ENCODE assay signal across 8 mouse cellular contexts in genomic region chr11:100713174-100713573, GRCm38 (mm10). TPM values are rescaled to one million over a fixed set of nuclear protein-coding genes. Genes with fewer than 3 reads are reported as not detected.
DNase-seq lines count a peak whose midpoint lies in the region; ATAC-seq and TF ChIP-seq lines count a peak whose summit lies in the region.

No protein-coding gene starts in this region.

- H3K9me3 ChIP-seq in kidney, embryonic 14.5 days (ENCODE audit: control insufficient read depth, low read length), result no peaks in the 10 kb centered on the region
- H3K9me3 ChIP-seq in hindbrain, embryonic 12.5 days (replicated peaks), result no peaks in the 10 kb centered on the region
- H3K9me3 ChIP-seq in midbrain, embryonic 15.5 days, result no peaks in the 10 kb centered on the region

- H3K27me3 ChIP-seq in kidney, embryonic 14.5 days (ENCODE audit: control insufficient read depth, insufficient read depth, low read length), result no peaks in the 10 kb centered on the region
- peaks cover 5% of the 10 kb centered on the region; the same call in 1 of the 2 replicates for H3K27me3 ChIP-seq in hindbrain, embryonic 12.5 days
- no peaks in the 10 kb centered on the region for H3K27me3 ChIP-seq in midbrain, embryonic 15.5 days (replicated peaks)

- H3K27ac ChIP-seq in kidney, embryonic 14.5 days (ENCODE audit: low read depth, low read length), result peak overlapping the region; percentile 67; the same call in 1 of the 2 replicates
- peak overlapping the region; percentile 63 for H3K27ac ChIP-seq in bone marrow macrophage, adult 2 months (ENCODE audit: insufficient read depth, low read depth, low read length)
- no peak overlapping the region for H3K27ac ChIP-seq in hindbrain, embryonic 12.5 days
- no peak overlapping the region for H3K27ac ChIP-seq in midbrain, embryonic 15.5 days

- ATAC-seq in kidney, embryonic 14.5 days (ENCODE audit: low FRiP score, low TSS enrichment), result no peak
- no peak for ATAC-seq in hindbrain, embryonic 12.5 days (ENCODE audit: low FRiP score)
- no peak for ATAC-seq in midbrain, embryonic 15.5 days (replicated peaks)

- intact Hi-C loops in gastrocnemius, postnatal 36 days (cut with DNase I), result loop anchor here (10.0 kb wide), 1 partner anchor 242 kb away; no protein-coding TSS in a partner anchor

- peaks cover 28% of the 10 kb centered on the region for H3K4me1 ChIP-seq in kidney, embryonic 14.5 days (ENCODE audit: control insufficient read depth, insufficient read depth, low read length)
- peaks cover 28% of the 10 kb centered on the region for H3K4me1 ChIP-seq in bone marrow macrophage, adult 2 months (ENCODE audit: control insufficient read depth, insufficient read depth, low read length)
- peaks cover 30% of the 10 kb centered on the region for H3K4me1 ChIP-seq in hindbrain, embryonic 12.5 days
- H3K4me1 ChIP-seq in midbrain, embryonic 15.5 days, result peaks cover 21% of the 10 kb centered on the region

- peak overlapping the region; percentile 50; the same call in 1 of the 2 replicates for H3K9ac ChIP-seq in kidney, embryonic 14.5 days (ENCODE audit: low read depth, low read length)
- H3K9ac ChIP-seq in hindbrain, embryonic 12.5 days, result peak overlapping the region; percentile 47; the same call in 1 of the 2 replicates
- 0 out of 2 replicates have a peak overlapping the region, but pooled peaks have one; percentile 12 for H3K9ac ChIP-seq in midbrain, embryonic 15.5 days

- DNase-seq in kidney, postnatal 10 days, result no peak
- no peak for DNase-seq in adrenal gland, adult 8-10 months
- DNase-seq in yolk sac, embryonic 10.5 days (ENCODE audit: low spot score), result no peak
- DNase-seq in gastrocnemius, postnatal 36 days, result no peak

- TF ChIP-seq POLR2A in bone marrow macrophage, adult 2 months (IDR thresholded peaks at IDR 0.05; ENCODE audit: borderline replicate concordance, low read depth, low read length), result no peak

- no peak for TF ChIP-seq CTCF in bone marrow macrophage, adult 2 months (IDR thresholded peaks at IDR 0.05; ENCODE audit: low read depth, low read length)

- peak overlapping the region; percentile 58 for H3K4me2 ChIP-seq in kidney, embryonic 14.5 days (replicated peaks; ENCODE audit: low read depth, low read length)
- H3K4me2 ChIP-seq in hindbrain, embryonic 12.5 days (replicated peaks), result peak overlapping the region; percentile 45
- peak overlapping the region; percentile 23; the same call in 1 of the 2 replicates for H3K4me2 ChIP-seq in midbrain, embryonic 15.5 days

- peak overlapping the region; percentile 29; the same call in 1 of the 2 replicates for H3K4me3 ChIP-seq in kidney, embryonic 14.5 days (ENCODE audit: low read length)
- peak overlapping the region; percentile 51; the same call in 1 of the 2 replicates for H3K4me3 ChIP-seq in bone marrow macrophage, adult 2 months (ENCODE audit: insufficient read depth, low read length)
- H3K4me3 ChIP-seq in hindbrain, embryonic 12.5 days, result peak overlapping the region; percentile 12; the same call in 1 of the 2 replicates
- H3K4me3 ChIP-seq in midbrain, embryonic 15.5 days, result no peak overlapping the region

- 70% methylated on average over 4 of the region's 4 CpGs for WGBS in kidney, embryonic 14.5 days
- WGBS in hindbrain, embryonic 12.5 days, result 58% methylated on average over 4 of the region's 4 CpGs
- 66% methylated on average over 4 of the region's 4 CpGs for WGBS in midbrain, embryonic 15.5 days

- peaks cover 56% of the 10 kb centered on the region for H3K36me3 ChIP-seq in kidney, embryonic 14.5 days (ENCODE audit: control insufficient read depth, insufficient read depth, low read length)
- peaks cover 53% of the 10 kb centered on the region for H3K36me3 ChIP-seq in hindbrain, embryonic 12.5 days
- H3K36me3 ChIP-seq in midbrain, embryonic 15.5 days (replicated peaks), result peaks cover 35% of the 10 kb centered on the region

RNA-seq across cellular contexts. Expression of gene Hspb9, which starts 0.5 kb away (rescaled TPM):
- 0.47 TPM in 1 of 2 replicates, not detected in the other for polyA plus RNA-seq in kidney, embryonic 14.5 days (2014; fragmentation: Nextera tagmentation; extraction: Ambion mirVana)
- polyA plus RNA-seq in bone marrow macrophage, adult 2 months (2012; ENCODE audit: insufficient read depth, insufficient read length, missing spikeins), result not detected in 2 replicates
- 0.35 and 0.38 TPM in 2 replicates for polyA plus RNA-seq in hindbrain, embryonic 12.5 days (2016; fragmentation: Nextera tagmentation; extraction: Ambion mirVana)
- not detected in 2 replicates for polyA plus RNA-seq in midbrain, embryonic 15.5 days (2015; fragmentation: Nextera tagmentation; extraction: Ambion mirVana)
- total RNA-seq in adrenal gland, adult 8-10 months (2022), result under 1 TPM in 1 of 4 experiments, not detected in 3; 0.59 TPM
- not detected for total RNA-seq in gastrocnemius, postnatal 36 days (2021)

RNA-seq across cellular contexts. Expression of gene Kat2a, which starts 0.9 kb away (rescaled TPM):
- 44.3 and 74.5 TPM in 2 replicates for polyA plus RNA-seq in kidney, embryonic 14.5 days (2014; fragmentation: Nextera tagmentation; extraction: Ambion mirVana)
- 18.8 and 18.9 TPM in 2 replicates for polyA plus RNA-seq in bone marrow macrophage, adult 2 months (2012; ENCODE audit: insufficient read depth, insufficient read length, missing spikeins)
- 61.4 and 61.8 TPM in 2 replicates for polyA plus RNA-seq in hindbrain, embryonic 12.5 days (2016; fragmentation: Nextera tagmentation; extraction: Ambion mirVana)
- 67.2 and 70.2 TPM in 2 replicates for polyA plus RNA-seq in midbrain, embryonic 15.5 days (2015; fragmentation: Nextera tagmentation; extraction: Ambion mirVana)
- total RNA-seq in adrenal gland, adult 8-10 months (2022), result 10 to 100 TPM; 43.3 to 57.7 (median 52.2) TPM
- total RNA-seq in gastrocnemius, postnatal 36 days (2021), result 10 to 100 TPM; 10.4 to 10.9 TPM

RNA-seq across cellular contexts. Expression of gene Dhx58, which starts 9.1 kb away (rescaled TPM):
- 3.2 TPM in 2 replicates for polyA plus RNA-seq in kidney, embryonic 14.5 days (2014; fragmentation: Nextera tagmentation; extraction: Ambion mirVana)
- polyA plus RNA-seq in bone marrow macrophage, adult 2 months (2012; ENCODE audit: insufficient read depth, insufficient read length, missing spikeins), result 58.8 and 58.9 TPM in 2 replicates
- polyA plus RNA-seq in hindbrain, embryonic 12.5 days (2016; fragmentation: Nextera tagmentation; extraction: Ambion mirVana), result 1.4 and 2.7 TPM in 2 replicates
- 3.5 TPM in 2 replicates for polyA plus RNA-seq in midbrain, embryonic 15.5 days (2015; fragmentation: Nextera tagmentation; extraction: Ambion mirVana)
- 100 to 1,000 TPM in 1 of 4 experiments, 10 to 100 TPM in 3; 56.4 to 143 (median 79.7) TPM for total RNA-seq in adrenal gland, adult 8-10 months (2022)
- 1 to 10 TPM; 1.0 to 1.1 TPM for total RNA-seq in gastrocnemius, postnatal 36 days (2021)

RNA-seq across cellular contexts. Expression of gene Zfp385c, which starts 20.9 kb away (rescaled TPM):
- polyA plus RNA-seq in kidney, embryonic 14.5 days (2014; fragmentation: Nextera tagmentation; extraction: Ambion mirVana), result 0.40 and 0.50 TPM in 2 replicates
- polyA plus RNA-seq in bone marrow macrophage, adult 2 months (2012; ENCODE audit: insufficient read depth, insufficient read length, missing spikeins), result not detected in 2 replicates
- 0.53 and 0.74 TPM in 2 replicates for polyA plus RNA-seq in hindbrain, embryonic 12.5 days (2016; fragmentation: Nextera tagmentation; extraction: Ambion mirVana)
- polyA plus RNA-seq in midbrain, embryonic 15.5 days (2015; fragmentation: Nextera tagmentation; extraction: Ambion mirVana), result 0.70 and 0.99 TPM in 2 replicates
- total RNA-seq in adrenal gland, adult 8-10 months (2022), result 1 to 10 TPM in 1 of 4 experiments, under 1 TPM in 3; 0.29 to 3.4 (median 0.66) TPM
- total RNA-seq in gastrocnemius, postnatal 36 days (2021), result under 1 TPM; 0.25 to 0.38 TPM

RNA-seq across cellular contexts. Expression of gene Rab5c, which starts 24.8 kb away (rescaled TPM):
- polyA plus RNA-seq in kidney, embryonic 14.5 days (2014; fragmentation: Nextera tagmentation; extraction: Ambion mirVana), result 46.8 and 92.8 TPM in 2 replicates
- 269 and 300 TPM in 2 replicates for polyA plus RNA-seq in bone marrow macrophage, adult 2 months (2012; ENCODE audit: insufficient read depth, insufficient read length, missing spikeins)
- 17.7 and 19.9 TPM in 2 replicates for polyA plus RNA-seq in hindbrain, embryonic 12.5 days (2016; fragmentation: Nextera tagmentation; extraction: Ambion mirVana)
- 39.3 and 40.9 TPM in 2 replicates for polyA plus RNA-seq in midbrain, embryonic 15.5 days (2015; fragmentation: Nextera tagmentation; extraction: Ambion mirVana)
- total RNA-seq in adrenal gland, adult 8-10 months (2022), result 100 to 1,000 TPM; 183 to 210 (median 190) TPM
- 10 to 100 TPM; 35.0 to 44.5 TPM for total RNA-seq in gastrocnemius, postnatal 36 days (2021)

Comparison
In these comparisons a context has a peak if more than half of its experiments do, and no peak if none do; other contexts are left out.
1. H3K27ac ChIP-seq: peak in kidney, embryonic 14.5 days (single experiment) and bone marrow macrophage, adult 2 months (single experiment); none in hindbrain, embryonic 12.5 days (single experiment) and midbrain, embryonic 15.5 days (single experiment).
2. RNA of gene Dhx58, which starts 9.1 kb away (polyA plus RNA-seq): 58.8 to 58.9 TPM in bone marrow macrophage, adult 2 months; 3.5 TPM in midbrain, embryonic 15.5 days, 3.2 TPM in kidney, embryonic 14.5 days and 1.4 to 2.7 TPM in hindbrain, embryonic 12.5 days; every median in the first group is over 10 times any median in the second.
3. Peak in every context shown above with its lines, with median percentiles within 50 percentile points of each other: H3K4me2 ChIP-seq and H3K9ac ChIP-seq.